Mouse (Mus musculus): ENCODE measurements around the gene Stx6.

- no peak for TF ChIP-seq POLR2A (IDR thresholded peaks at IDR 0.05; ENCODE audit: low read depth, low read length)
- no peak for TF ChIP-seq CTCF (conservative IDR thresholded peaks at IDR 0.05; ENCODE audit: insufficient read depth, insufficient read length, low read depth, low read length)
These were observed 78.9 kb downstream of the Stx6 start for GRCm38 (mm10) chr1:155237390-155237789.
